Mouse (Mus musculus) neural tube, embryonic 14.5 days (tissue): ENCODE data around the gene Gm45062. TPM values are rescaled to one million over a fixed set of nuclear protein-coding genes. Genes with fewer than 3 reads are reported as not detected.

Experiments used
- ATAC-seq: fragments of 200-750 bp; cut with Nextera tagmentation; 2 replicates; pipeline ENCODE4 v1.8.0; 2017; ENCODE audit warnings: low read depth, mild to moderate bottlenecking, moderate TSS enrichment, moderate library complexity
- H3K27ac ChIP-seq: fragments of 300-500 bp; sonication (generic); 2 replicates; pipeline ENCODE4 v1.5.1; 2014; ENCODE audit warnings: low read depth, mild to moderate bottlenecking, control low read depth, low read length, moderate library complexity, mixed read lengths
- H3K27me3 ChIP-seq: fragments of 300-500 bp; sonication (generic); 2 replicates; pipeline ENCODE4 v1.6.1; 2014; ENCODE audit warnings: low read length; ENCODE audit not compliant: control insufficient read depth, insufficient read depth
- H3K36me3 ChIP-seq: fragments of 300-500 bp; sonication (generic); 2 replicates; pipeline ENCODE4 v1.6.1; 2014; ENCODE audit warnings: low read length, mixed read lengths; ENCODE audit not compliant: control insufficient read depth, insufficient read depth
- H3K4me1 ChIP-seq: fragments of 300-500 bp; sonication (generic); 2 replicates; pipeline ENCODE4 v1.6.1; 2014; ENCODE audit warnings: low read length; ENCODE audit not compliant: control insufficient read depth, insufficient read depth
- H3K4me2 ChIP-seq: fragments of 300-500 bp; sonication (generic); 2 replicates; pipeline ENCODE4 v1.6.1; 2014; ENCODE audit warnings: mild to moderate bottlenecking, low read depth, low read length, control low read depth
- H3K4me3 ChIP-seq: fragments of 300-500 bp; sonication (generic); 2 replicates; pipeline ENCODE4 v1.5.1; 2014; ENCODE audit warnings: low read depth, low read length, control low read depth, mixed read lengths
- H3K9ac ChIP-seq: fragments of 300-500 bp; sonication (generic); replicated peaks from 2 replicates; pipeline ENCODE4 v1.6.1; 2014; ENCODE audit warnings: low read depth, mild to moderate bottlenecking, control low read depth, low read length, mixed read lengths
- H3K9me3 ChIP-seq: fragments of 300-500 bp; sonication (generic); 2 replicates; pipeline ENCODE4 v1.6.1; 2016; ENCODE audit warnings: low read length; ENCODE audit not compliant: control insufficient read depth
- WGBS: fragments of 180-500 bp; shearing (Covaris S2); extraction: QIAGEN DNeasy Blood & Tissue Kit; methylation state at CpG from one replicate; pipeline ENCODE4 v1.1.7; 2014; 5-methylcytosine and 5-hydroxymethylcytosine counted together
- polyA plus RNA-seq: library from polyadenylated mRNA; unstranded; fragments of >200 nt; fragmentation: Nextera tagmentation; extraction: Ambion mirVana; gene quantifications from 2 replicates; pipeline ENCODE4 v1.2.1, GENCODE M21; 2014

Gm45062 gene
- polyA plus RNA-seq, 1 experiment from 2014 or later = 7.7 TPM

DNA sequence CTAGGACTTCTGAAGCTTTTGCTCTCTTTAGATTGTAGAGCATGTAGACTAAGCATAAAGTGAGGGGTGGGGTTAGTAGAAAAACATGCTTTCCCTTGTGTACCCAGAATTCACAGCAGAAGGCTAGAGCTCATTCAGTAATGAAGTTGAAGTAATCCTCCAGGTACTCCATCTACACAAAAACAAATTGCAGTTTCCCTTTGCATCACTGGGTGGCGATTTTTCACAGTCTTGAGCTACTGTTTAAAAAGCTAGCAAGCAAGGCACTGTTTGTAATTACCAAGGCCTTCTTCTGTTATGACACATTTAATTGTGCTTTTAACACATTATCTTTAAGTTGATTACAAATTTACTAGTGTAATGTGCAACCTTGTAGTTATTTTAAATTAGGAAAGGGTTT, 15.8 kb downstream of the Gm45062 start:
- no peaks in the 10 kb centered on the region for H3K4me1 ChIP-seq
- H3K9ac ChIP-seq = no peak overlapping the region
- peak; percentile 72 for ATAC-seq
- no peak overlapping the region for H3K27ac ChIP-seq
- no peaks in the 10 kb centered on the region; the same call in 1 of the 2 replicates for H3K36me3 ChIP-seq
- no peak overlapping the region for H3K4me3 ChIP-seq
- WGBS = 10% methylated on average over 1 of the region's 1 CpGs
- no peaks in the 10 kb centered on the region for H3K9me3 ChIP-seq
- H3K4me2 ChIP-seq = no peak overlapping the region
- no peaks in the 10 kb centered on the region for H3K27me3 ChIP-seq

DNA sequence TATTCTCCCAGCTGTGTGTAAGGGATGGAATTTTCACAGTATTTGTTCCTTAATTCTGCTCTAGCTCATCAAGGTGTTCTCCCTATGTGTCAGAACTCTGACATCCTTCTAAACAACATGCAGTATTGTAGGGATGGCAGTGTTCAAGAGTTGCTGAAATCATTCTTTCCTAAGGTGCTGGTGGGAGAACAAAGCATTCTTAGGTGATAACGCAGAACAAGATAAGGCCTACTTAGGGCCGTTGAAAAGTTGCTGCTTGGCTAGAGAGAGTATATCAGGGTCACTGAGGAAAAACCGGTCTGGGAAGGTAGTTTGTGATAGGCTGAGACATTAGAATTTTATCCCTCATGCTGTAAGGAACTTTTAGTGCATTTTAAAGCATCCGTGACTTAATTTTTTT, 17.2 kb downstream of the Gm45062 start:
- H3K27ac ChIP-seq = no peak overlapping the region
- no peaks in the 10 kb centered on the region for H3K27me3 ChIP-seq
- no peak for ATAC-seq
- no peak overlapping the region for H3K4me2 ChIP-seq
- 88% methylated on average over 4 of the region's 4 CpGs for WGBS
- no peaks in the 10 kb centered on the region for H3K4me1 ChIP-seq
- H3K9ac ChIP-seq = no peak overlapping the region
- no peak overlapping the region for H3K4me3 ChIP-seq
- H3K9me3 ChIP-seq = no peaks in the 10 kb centered on the region
- no peaks in the 10 kb centered on the region for H3K36me3 ChIP-seq

DNA sequence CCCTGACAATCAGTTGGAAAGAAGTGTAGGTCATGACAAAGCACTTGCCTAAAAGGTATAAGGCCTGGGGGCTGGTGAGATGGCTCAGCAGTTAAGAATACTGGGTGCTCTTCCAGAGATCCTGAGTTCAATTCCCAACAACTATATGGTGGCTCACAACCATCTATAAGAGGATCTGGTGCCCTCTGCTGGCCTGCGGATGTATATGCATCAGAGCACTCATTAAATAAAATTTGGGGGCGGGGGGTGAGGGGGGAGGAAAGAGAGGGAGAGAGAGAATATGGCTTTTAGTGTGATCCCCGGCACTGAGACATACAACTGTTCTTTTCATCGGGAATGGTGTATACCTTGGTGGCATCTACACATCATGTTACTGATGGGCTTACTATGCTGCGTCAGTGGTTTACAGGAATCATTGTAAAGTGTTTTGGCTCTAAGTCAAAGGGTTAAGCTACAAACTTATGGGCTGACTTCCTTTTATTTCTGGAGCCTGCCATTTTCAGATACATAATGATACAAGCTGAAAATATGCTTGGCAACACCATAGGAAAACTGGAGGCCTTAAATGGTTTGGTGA, 19.3 kb downstream of the Gm45062 start:
- no peak overlapping the region for H3K4me2 ChIP-seq

DNA sequence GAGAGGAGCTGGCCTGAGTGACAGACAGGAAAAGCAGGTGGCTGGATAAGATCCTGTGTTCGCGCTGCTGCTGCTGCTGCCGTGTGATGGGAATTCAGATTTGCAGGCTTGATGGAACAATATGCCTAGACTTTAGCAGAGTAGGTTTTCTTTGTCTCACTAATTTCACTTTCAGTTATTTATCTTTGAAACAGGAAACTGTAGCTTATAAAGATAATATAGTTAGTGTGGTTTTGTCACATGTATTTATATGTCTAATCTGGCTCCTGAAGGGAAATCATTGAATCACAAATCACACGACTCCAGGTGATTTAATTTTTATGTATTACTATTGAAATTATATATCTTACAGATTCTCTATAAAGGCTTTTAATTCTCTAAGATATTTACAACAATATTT, 24.0 kb downstream of the Gm45062 start:
- no peak overlapping the region for H3K4me3 ChIP-seq
- no peak for ATAC-seq
- H3K27me3 ChIP-seq = no peaks in the 10 kb centered on the region
- H3K27ac ChIP-seq = no peak overlapping the region
- no peaks in the 10 kb centered on the region for H3K9me3 ChIP-seq
- H3K36me3 ChIP-seq = no peaks in the 10 kb centered on the region
- no peak overlapping the region for H3K9ac ChIP-seq
- H3K4me2 ChIP-seq = no peak overlapping the region
- 82% methylated on average over 4 of the region's 4 CpGs for WGBS
- no peaks in the 10 kb centered on the region for H3K4me1 ChIP-seq

More for the DNA sequence above, 19.3 kb downstream of the Gm45062 start:
- H3K27me3 ChIP-seq = no peaks in the 10 kb centered on the region
- no peak for ATAC-seq
- H3K4me1 ChIP-seq = no peaks in the 10 kb centered on the region
- H3K27ac ChIP-seq = no peak overlapping the region
- no peaks in the 10 kb centered on the region for H3K36me3 ChIP-seq
- no peak overlapping the region for H3K4me3 ChIP-seq
- H3K9me3 ChIP-seq = no peaks in the 10 kb centered on the region
- no peak overlapping the region for H3K9ac ChIP-seq
- 70% methylated on average over 5 of the region's 5 CpGs for WGBS

DNA sequence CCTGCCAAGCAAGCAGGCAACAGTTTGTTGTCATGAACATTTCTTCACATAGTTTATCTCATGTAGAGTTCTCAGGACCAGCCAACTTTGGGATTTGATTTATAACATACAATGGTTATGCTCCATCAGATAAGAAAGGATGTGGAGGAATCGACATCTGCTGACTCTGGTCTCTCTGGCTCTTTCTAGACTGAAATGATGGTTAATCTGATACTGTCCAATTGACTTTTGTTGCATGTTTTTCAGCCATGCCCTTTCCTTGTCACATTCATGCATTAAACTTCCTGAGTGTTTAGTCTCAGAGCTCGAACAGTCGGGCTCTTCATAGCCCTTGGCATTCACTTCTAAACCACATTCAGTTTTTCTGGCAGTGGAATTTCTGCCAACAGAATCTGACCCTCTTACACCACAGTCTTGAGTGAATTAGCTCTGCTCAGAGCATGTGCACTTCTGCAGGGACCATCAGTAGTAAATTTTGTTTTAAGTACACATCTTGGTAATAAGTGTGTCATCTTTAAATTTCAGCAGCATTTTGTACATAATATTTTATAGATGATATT, 26.2 kb downstream of the Gm45062 start:
- H3K9me3 ChIP-seq = no peaks in the 10 kb centered on the region
- H3K27ac ChIP-seq = no peak overlapping the region
- no peak for ATAC-seq
- H3K4me3 ChIP-seq = no peak overlapping the region
- no peaks in the 10 kb centered on the region for H3K27me3 ChIP-seq
- no peak overlapping the region for H3K9ac ChIP-seq
- H3K36me3 ChIP-seq = no peaks in the 10 kb centered on the region
- no peak overlapping the region for H3K4me2 ChIP-seq
- H3K4me1 ChIP-seq = no peaks in the 10 kb centered on the region
- 76% methylated on average over 3 of the region's 3 CpGs for WGBS

DNA sequence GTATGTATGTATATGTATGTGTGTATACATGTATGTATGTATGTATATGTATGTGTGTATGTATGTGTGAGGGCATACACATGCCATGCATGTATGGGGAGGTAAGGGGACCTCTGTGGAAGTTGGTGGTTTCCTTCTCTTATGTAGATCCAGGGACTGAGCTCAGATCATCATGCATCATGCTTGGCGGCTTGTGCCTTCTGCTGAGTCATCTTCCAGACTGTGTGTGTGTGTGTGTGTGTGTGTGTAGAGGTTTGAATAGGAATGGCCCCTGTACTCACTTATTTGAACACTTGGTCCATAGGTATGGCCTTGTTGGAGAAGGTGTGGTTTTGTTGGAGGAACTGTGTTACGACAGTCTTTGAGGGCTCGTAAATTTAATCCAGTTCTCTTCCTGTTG, 26.9 kb downstream of the Gm45062 start:
- ATAC-seq = no peak
- H3K36me3 ChIP-seq = no peaks in the 10 kb centered on the region
- WGBS = 92% methylated on average over 3 of the region's 3 CpGs

DNA sequence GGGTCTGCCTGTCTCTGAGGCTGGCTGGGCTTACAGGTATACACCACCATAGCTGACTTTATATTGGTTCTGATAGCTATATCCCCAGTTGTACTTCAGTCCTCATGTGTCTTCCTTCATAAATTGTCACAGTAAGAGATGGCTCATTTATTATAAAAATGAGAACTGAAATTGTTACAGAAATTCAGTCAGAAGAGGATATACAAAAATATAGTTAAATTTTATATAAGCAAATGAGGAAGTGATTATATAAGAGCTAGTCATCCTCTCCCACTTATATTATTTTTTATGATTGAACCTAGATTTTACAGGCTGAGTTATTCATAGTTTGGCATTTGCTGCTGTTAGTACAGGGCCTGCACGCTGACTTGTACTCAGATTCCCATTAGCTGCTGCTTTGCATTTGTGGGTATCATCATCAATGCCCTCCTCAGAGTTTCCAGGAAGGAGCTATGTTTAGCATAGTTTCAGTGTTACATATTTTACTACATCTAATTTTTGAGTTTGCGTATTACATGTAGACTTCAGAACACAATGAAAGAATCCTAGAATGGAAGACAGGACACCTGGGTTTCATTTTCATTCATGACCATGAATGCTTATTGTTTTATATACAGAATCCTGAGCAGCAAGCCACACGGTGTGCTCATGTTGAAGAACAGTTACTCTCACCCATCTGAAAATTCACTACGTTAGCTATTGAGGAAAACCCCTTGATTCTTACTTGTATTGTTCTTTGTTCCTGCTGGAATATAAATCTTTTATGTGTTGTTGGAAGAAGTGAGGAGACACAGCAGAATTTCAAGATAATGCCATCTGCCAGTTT, 29.7 kb downstream of the Gm45062 start:
- no peak overlapping the region for H3K4me2 ChIP-seq
- no peaks in the 10 kb centered on the region for H3K9me3 ChIP-seq
- no peaks in the 10 kb centered on the region for H3K4me1 ChIP-seq
- no peak overlapping the region for H3K4me3 ChIP-seq
- H3K9ac ChIP-seq = no peak overlapping the region
- 81% methylated on average over 4 of the region's 4 CpGs for WGBS
- no peaks in the 10 kb centered on the region for H3K27me3 ChIP-seq
- H3K36me3 ChIP-seq = no peaks in the 10 kb centered on the region
- no peak for ATAC-seq
- no peak overlapping the region for H3K27ac ChIP-seq

More for the DNA sequence above, 26.9 kb downstream of the Gm45062 start:
- Histone ChIP-seq H3K27me3 (no peaks in the 10 kb centered on the region), H3K4me2 (no peak overlapping the region), H3K9ac (no peak overlapping the region), H3K4me1 (no peaks in the 10 kb centered on the region), H3K4me3 (no peak overlapping the region), H3K27ac (no peak overlapping the region), H3K9me3 (no peaks in the 10 kb centered on the region)

DNA sequence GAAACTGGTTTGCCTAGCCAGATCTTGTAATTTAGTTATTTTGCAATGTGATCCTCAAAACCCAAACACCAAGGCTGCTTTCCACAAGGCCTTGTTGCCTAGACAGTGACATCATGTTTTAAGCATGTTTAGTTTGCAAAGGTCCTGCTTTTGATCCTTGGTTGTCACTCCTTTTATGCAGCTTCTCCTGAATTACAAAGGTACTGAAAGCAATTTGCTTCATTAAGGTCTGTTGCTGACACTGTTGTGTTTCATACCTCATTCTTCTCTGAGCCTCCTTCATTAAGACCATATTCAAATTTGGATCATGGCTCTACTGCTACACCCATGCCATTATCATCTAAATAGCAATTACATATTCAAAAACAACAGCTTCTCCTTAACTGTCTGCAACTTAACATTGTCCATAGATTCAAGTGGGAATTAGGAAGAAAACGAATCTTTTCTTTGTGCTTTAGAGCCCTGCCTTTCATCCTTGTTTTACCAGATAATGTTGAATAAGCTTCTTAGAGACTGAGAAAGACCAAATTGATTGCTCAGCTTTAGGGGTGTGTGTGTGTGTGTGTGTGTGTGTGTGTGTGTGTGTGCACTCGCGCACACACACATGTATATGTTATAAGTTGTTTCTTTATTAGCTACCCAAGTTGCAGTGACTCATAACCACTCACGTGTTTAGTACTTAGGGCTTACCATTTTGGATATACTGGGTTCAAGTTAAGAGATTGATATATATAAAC, 35.0 kb downstream of the Gm45062 start:
- no peaks in the 10 kb centered on the region for H3K9me3 ChIP-seq
- H3K4me1 ChIP-seq = no peaks in the 10 kb centered on the region
- no peak overlapping the region for H3K27ac ChIP-seq
- H3K9ac ChIP-seq = no peak overlapping the region
- H3K4me3 ChIP-seq = no peak overlapping the region
- ATAC-seq = no peak
- H3K36me3 ChIP-seq = no peaks in the 10 kb centered on the region
- no peak overlapping the region for H3K4me2 ChIP-seq
- no peaks in the 10 kb centered on the region for H3K27me3 ChIP-seq
- WGBS = 86% methylated on average over 4 of the region's 4 CpGs
